Mouse (Mus musculus) gastrocnemius, adult 18-20 months (tissue): ENCODE data around the gene Helb. TPM values are rescaled to one million over a fixed set of nuclear protein-coding genes. Genes with fewer than 3 reads are reported as not detected.
"Not testable (repeated sequence)": the region's sequence is repeated elsewhere in the genome, so short reads cannot be mapped to it uniquely, and the experiment has no call there.

Experiments
- DNase-seq: peaks from one replicate; pipeline ENCODE4 v3.0.0; 2021; ENCODE audit warnings: low spot score
- long read RNA-seq, 2 experiments: library from polyadenylated mRNA; stranded (forward); transcript quantifications; one replicate each; pipeline ENCODE4 v2.0.0; 2021
- total RNA-seq, 2 experiments: library from RNA; stranded (reverse); gene quantifications; 2 replicates each; pipeline ENCODE4 v1.2.3; 2021

Helb gene
- total RNA-seq, result 1 to 10 TPM; 5.0 to 6.8 TPM
- long read RNA-seq, experiment 1, result 0 reads
- long read RNA-seq, experiment 2, partial matches to known transcripts, result 0 of 2 reads
- long read RNA-seq, experiment 2, other reads (novel, unspliced or antisense), result 2 of 2 reads

DNA sequence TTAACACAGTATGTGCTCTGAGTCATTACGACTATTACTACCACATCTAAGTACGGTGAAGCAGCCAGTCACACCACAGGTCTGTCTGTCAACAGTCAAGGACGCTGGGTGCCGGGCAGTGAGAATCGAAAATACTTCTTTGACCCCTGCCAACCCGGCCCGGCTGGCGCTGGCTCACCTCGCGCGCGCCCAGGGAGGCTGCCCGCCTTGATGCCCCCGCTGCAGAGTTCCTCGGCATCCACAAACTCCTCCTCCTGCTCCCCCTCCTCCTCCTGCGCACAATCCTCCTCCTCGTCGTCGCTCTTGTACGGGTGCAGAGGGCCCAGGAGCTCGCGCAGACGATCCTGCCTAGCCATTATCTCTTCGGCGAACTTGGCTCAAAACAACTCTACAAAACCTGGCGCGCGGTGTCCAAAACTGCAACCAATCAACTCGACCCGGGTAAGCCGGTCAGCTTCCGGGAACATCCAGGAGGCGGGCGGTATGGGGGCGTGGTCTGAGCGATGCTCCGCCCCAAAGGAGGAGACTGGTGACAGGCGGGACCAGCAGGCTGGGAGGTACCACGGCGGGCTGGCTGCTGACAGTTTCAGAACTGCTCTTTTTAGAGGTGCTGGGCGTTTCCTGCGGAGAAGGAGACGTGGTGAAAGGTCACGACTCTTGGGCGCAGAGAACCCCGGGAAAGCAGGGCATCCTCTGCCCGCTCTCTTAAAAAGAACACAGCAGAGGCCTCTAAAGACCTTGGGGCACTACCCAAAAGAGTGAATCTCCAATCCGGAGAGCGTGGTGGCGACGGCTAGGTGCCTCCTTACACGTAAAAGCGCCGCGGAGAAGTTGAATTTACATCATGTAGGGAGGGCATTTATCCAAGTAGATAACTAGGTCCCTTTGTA, at the start of gene Helb:
Helb (minus strand) TSS at position 481 of the 890 bp plus-strand sequence.
- DNase-seq, result peak; percentile 99

DNA sequence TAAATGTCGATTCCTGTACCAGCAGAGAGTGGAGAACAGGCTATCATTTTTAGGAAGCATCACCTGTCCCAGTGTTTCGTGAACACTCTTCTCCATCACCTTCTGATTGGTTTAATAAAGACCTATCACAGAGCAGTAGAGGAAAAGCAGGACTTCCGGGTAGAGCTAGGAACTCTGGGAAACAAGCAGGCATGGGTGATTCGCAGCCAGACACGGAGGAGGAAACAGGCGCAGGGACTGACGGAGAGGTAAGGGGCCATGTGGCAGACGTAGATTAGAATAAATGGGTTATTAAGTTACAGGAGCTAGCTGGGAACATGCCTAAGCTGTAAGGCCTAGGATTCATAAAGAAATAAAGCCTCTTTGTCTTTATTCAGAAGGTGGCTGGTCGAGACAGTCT, 47.7 kb upstream of the Helb start:
- DNase-seq, result no peak

DNA sequence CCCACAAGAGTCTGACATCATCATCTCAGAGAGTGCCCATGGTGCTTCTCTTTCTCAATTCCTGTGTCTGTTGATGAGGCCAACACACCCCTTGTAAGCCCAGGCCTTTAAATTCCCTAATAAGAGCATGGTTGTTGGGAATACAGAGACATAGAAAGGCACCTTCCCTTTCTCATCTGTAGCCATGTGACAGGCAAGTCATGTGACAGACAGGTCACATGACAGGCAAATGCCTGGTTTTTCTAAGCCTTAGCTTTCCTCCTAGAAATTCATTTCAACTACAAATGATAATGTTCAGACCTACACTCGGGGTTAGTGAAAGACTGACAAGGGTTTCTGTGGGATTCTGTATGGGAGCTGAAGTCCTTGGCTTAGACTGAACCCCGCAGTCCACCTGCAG, 41.1 kb upstream of the Helb start:
- DNase-seq, result no peak

DNA sequence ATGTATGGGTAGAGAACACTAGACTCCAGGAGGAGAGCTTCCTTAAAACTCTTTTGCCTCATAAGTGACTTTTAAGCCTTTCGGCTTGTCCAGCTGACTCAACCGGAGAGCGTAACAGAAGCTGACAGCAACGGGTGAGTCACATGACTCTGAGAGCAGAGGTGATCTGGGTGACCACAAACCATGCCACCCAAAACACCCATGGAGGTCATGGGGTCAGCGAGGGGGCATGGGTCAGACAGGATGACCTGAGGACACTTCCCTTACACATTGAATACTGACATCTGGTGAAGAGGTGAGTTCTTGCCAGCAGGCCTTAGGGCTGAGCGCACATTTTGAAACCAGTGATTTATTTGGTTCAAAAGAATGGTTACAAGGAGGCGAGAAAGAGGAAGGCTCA, 38.9 kb upstream of the Helb start:
- DNase-seq, result no peak

DNA sequence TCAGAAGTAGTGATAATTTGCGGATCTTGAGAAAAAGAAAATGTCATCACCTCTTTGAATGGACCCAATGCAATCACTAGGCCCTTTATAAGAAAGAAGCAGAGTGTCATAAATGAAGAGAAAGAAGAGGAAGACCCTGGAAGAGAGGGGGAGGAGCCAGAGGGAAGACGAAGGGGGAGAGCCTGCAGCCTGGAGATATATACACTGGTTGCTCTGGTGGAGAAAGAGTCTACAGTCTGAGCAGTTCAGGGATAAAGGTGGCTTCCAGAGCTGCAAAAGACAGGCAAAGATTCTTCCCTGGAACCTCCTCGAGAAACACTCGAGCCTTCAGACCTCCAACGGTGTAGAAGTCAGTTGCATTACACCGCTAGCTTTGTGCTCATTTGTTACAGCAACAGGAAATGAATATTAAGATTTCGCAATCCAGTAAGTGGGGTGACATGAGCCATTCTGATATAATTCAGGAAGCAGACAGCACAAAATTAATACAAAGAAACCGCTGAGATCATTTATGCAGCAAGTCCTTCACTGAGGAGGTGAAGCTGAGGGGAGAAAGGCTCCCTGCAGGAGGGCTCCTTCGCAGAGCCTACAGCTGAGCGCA, 28.2 kb upstream of the Helb start:
- no peak for DNase-seq

DNA sequence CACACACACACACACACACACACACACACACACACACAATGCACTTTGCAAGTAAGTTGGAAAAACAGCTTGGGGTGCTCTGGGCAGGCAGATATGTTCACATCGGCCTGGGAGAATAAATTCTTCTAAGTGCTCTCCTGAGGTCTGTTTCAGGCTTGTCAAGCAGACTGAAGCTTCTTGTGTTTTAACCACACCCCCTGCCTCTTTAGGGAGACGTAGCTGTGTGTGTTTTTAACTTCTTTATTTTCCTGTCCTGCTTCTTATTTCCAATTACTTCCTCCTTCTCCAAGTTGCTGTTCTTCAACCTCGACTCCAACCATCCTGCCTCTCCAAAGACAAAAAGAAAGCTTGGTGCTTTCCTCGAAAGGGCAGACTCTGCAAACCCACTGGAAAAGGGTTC, 27.4 kb upstream of the Helb start:
- DNase-seq, result no peak

DNA sequence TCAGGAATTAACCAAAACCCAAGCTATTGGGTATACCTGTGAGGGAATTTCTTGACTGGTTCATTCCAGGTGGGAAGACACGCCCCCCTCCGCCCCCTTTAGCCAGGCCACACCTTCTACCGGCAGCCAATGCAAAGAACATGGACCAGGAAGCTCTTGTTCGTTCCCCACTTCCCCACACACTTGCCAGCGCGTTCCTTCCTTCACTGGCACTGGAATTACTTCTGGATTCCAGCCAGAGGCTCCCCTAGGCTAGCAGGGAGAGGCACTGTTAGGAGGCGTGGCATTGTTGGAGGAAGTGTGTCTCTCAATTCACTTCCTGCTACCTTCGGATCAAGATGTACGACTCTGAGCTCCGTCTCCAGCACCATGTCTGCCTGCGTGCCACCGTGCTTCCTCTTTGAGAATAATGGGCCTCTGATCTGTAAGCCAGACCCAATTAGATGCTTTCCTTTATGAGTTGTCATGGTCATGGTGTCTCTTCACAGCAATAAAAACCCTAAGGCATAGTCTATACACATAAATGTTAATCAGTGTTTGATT, 23.3 kb upstream of the Helb start:
- no peak for DNase-seq

DNA sequence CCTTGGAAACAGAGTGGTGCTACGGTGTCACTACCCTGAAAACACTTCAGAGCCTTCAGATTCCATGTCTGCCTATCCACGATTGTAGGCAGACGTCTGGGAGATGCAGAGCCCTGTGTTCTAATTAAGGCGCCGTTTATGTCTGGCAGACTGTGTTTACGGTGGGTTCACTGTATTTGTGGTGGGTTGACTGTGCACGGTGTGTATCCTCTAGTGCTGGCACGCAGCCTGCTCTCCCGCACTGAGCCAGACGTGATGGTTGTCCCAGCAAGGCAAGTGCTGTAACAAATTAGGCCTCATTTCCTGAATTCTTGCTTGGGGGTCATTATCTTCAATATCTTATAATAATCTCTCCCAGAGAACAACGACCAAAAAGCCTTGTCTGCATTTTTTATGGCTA, 20.9 kb upstream of the Helb start:
- no peak for DNase-seq

DNA sequence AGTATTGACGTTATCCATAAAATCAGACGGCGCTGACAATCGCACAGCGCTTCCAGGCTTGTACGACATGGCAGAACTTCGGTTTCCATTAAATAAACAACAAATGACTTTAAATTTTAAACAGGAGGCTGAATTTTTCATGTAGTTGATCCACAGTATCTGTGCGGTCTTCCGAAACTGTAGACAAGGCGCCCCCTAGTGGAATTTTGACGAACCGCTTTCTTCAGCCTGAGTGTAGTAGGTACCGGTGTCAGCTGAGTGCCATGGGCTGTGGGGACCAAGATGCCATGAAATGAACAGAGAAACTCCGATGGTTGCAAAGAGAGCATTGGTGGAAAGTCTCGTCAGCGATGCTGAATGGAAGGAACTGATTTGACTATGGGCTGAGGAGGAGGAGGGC, 17.8 kb upstream of the Helb start:
- DNase-seq, result no peak

DNA sequence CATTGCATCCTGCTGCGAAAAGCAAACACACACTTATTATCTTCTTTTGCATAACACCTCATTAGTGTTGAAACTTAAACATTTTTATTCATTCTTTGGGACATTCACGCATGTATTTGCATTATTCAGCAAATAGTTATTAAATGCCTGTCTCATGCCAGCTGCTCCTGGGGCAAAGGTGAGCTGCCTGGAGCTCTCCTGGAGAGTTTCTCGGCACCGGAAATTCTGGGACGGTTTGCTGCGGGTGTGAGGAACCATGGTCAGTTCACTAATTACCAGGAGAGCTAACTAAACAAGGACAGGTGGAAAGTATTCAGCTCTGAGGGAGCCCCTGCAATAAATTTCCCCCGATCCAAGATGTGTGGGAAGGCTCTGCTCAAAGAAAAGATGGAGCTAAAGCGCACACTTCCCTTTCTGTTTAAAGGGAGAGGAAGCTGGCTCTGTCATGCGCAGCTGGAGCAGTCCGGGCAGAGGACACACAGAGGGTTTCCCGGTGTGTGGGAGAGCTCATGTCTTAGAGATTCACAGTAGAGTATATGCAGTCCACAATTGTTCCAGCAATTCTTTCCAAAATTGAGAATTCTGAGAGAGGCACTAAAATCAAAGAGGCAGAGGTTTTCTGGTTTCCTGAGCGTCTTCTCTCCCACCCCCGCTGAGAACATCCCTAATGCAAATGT, 16.0 kb upstream of the Helb start:
- DNase-seq, result no peak

DNA sequence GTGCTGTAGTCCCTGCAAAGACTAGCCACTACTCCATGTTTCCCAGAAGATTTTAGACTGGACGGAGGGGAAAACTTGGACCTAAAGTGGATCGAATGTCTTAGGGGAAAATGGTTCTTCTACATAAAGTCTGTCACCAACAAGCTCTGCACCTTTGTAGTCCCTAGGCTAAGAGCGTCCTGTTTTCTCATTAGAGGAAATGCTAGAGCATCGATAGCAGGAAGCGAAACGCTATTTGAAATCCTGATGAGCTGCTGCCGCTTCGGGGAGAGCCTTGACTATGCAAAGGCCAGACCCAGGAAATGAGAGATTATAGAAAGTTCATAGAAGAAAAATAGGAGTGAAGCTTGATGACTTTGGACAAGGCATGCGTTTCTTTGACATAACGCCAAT, 12.7 kb upstream of the Helb start:
- no peak for DNase-seq

DNA sequence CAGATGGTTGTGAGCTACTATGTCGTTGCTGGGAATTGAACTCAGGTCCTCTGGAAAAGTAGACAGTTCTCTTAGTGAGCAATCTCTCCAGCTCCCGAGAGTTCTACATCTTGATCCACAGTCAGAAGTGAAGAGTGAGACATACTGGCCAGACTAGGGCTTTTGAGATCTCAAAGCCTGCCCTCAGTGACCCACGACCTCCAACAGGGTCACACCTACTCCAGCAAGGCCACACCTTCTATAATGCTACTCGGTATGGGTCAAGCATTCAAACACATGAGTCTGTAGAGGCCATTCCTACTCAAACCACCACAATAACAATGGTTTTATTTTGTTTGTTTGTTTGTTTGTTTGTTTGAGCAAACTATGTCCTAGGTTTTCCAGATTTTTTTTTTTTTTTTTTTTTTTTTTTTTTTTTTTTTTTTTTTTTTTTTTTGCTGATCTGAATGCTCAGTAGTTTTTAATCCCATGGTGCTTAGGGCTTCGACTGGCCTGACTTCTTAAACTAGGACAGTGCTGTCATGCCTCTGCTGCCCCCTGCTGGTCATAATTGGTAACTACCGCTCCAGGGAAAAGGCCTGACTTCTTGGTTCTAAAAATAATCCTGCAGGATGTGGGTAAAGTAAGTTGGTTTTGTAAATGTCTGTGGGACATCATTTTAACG, 12.1 kb upstream of the Helb start:
- peak; percentile 89 for DNase-seq

DNA sequence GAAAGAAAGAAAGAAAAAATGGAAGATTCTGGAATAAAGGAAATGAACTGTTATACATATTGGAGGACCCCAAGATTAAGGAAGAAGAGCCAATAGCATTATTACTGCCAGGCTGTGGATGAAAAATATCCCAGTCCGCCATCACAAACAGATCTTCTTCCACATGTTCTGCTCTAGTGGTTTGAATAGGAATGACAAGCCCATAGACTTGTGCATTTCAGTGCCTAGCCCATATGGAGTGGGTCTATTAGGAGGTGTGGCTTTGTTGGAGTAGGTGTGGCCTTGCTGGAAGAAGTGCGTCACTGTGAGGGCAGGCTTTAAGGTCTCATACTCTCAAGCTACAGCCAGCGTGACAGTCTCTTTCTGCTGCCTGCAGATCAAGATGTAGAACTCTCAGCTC, 10.9 kb upstream of the Helb start:
- DNase-seq, result no peak

DNA sequence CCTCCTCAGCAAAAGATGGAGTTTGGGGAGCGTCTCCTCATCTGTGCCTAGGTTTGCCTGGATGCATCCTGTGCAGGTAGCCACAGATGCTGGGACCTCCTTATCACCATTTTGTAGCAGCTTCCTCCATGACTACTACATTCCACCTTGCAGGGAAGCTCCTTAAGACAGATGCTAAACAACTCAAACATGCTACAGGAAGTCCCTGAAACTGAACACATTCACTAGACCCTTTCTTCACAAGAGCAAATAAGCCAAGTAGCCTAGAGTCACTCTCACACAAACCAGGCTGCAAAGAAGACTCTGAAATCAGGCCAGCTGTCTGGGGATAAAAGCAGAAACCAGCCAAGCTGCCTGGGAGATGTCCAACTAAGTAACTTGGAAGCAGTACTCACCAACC, 2.5 kb upstream of the Helb start:
- no peak for DNase-seq

DNA sequence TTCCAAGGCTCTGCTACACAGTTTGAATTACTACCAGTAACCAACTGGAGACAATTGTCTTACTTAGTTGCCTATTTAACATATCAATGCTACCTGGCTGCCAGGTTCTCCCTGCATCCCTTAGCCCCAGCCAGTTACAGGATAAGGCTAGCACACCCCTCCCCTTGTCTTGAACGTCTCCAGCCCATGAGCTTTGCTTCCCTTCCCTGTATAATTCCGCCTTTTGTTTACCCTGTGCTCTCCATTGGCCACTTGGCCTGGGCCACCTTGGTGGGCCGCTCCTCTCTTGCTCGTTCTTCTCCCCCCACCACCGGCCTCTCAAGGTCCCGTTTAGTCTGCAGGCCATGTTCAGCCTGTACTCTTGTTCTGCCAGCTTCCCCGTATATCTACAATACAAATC, 1.7 kb upstream of the Helb start:
- DNase-seq, result no peak

DNA sequence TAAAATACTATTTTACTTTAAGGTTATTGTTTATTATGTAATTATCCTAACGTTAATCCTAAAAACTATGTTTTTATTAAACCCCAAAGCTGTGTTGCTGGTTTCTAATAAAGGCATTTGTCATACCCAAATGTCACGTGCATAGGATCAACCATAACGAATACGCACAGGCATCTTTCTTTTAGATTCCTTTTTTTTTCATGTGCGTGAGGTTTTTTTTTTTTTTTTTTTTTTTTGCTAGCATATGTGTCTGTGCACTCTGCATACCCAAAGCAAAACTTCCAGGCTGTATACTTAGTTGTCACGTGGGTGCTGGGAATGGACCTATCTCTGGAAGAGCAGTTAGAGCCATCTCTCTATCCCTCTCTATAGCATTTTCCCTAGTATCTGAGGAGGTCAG, 1.2 kb upstream of the Helb start:
- DNase-seq, result no peak

DNA sequence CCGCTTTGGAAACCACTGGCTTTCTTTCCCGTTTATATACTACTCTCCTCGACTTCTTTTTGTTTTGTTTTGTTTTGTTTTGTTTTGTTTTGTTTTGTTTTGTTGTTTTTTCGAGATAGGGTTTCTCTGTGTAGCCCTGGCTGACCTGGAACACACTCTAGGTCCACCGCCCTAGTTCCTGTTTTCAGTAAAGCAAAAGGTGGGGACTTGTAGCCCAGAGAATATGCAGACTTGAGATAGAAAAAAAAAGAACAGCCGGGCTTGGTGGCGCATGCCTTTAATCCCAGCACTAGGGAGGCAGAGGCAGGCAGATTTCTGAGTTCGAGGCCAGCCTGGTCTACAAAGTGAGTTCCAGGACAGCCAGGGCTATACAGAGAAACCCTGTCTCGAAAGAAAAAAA, 695 bp upstream of the Helb start:
- not testable (repeated sequence) for DNase-seq

DNA sequence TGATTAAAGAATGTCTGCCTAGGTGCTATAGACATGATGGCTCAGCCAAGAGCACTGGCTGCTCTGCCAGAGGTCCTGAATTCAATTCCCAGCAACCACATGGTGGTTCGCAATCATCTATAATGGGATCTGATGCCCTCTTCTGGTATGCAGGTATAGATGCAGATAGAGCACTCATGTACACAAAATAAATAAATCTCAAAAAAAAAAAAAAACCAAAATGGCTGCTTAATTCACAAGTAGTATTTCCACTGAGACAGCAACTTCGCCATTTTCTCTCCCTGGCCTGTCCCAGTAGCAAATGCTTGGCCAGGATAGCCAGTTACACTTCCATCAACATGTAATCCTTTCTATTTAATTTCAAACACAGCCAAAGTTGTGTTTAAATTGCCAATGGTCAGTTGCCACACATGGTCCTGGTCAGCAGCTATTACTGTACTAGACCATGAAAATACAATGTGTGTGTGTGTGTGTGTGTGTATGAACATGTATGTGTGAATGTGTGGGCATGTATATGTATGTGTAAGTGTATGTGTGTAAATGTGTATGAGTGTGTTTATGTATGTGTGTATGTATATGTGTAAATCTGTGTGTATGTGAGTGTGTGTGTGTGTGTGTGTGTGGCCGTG, 982 bp downstream of the Helb start:
- DNase-seq, result no peak

DNA sequence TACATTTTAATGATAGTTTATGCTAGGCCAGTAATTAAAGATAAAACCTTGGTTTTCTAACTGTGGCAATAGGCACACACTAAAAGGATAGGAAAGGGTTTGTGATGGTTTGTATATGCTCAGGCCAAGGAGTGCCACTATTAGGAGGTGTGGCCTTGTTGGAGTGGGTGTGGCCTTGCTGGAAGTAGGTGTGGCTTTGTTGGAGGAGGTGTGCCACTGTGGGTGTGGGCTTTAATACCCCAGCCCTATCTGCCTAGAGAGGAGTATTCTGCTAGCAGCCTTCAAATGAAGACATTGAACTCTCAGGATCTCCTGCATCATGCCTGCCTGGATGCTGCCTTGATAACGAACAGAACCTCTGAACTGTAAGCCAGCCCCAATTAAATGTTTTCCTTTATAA, 12.0 kb downstream of the Helb start:
- no peak for DNase-seq

DNA sequence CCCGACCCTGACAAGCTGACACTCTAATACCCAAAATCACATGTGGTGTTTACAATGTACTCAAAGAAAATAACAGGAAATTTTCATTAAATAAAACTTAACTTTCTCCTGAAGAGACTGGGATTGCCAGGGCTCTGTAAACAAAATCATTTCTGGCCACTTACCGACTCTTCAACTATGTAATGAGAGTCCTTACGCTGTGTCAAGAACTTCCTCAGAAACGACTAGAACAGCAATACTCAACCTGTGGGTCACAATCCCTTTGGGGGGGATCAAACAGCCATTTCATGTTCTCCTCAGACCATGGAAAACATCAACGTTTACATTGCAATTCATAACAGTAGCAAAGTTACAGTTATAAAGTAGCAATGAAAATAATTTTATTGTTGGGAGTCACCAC, 15.2 kb downstream of the Helb start:
- no peak for DNase-seq

DNA sequence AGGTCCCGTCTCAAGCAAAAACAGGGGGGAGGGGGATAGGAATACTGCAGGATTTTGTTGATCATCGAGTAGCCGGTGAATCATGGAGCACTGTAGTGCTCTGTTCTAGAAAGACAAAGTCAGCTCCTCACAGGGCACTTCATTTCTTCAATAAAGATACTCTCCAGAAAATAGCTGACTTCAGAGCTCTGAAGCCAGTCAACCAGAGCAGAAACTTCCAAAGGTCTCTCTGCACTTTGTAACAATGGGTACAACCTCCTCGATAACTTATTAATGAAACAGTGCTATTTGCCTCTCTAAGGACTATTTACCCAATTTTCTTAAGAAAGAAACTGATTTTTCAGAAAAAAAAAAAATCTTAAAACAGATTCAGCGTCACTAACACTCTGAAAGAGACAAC, 17.1 kb downstream of the Helb start:
- no peak for DNase-seq
